Mouse (Mus musculus) erythroblast, embryonic 14.5 days (primary cell): Measurements from ENCODE around the gene Clasp1.

Experiments used
- GATA1 ChIP-seq: IDR thresholded peaks from 2 replicates; pipeline ENCODE4 v1.6.1; 2012; ENCODE audit warnings: low read length, inconsistent platforms, mixed read lengths
- TAL1 ChIP-seq: IDR thresholded peaks from 3 replicates; pipeline ENCODE4 v1.6.1; 2012; ENCODE audit warnings: low read length, inconsistent platforms, mixed read lengths

- TF ChIP-seq TAL1 (no peak), GATA1 (no peak)
These were observed 147.2 kb downstream of the Clasp1 start for GRCm38 (mm10) chr1:118536021-118536420.
